Mouse (Mus musculus) lung, adult 2 months (tissue): ENCODE results near the gene Luzp1.

ENCODE experiments used
- CTCF ChIP-seq: fragments of 200-500 bp; IDR thresholded peaks from 2 replicates; pipeline ENCODE4 v1.5.1; 2011; ENCODE audit warnings: mild to moderate bottlenecking, low read length, control low read depth; ENCODE audit not compliant: insufficient read depth
- POLR2A ChIP-seq: fragments of 200-500 bp; IDR thresholded peaks from 2 replicates; pipeline ENCODE4 v1.6.1; 2011; ENCODE audit warnings: low read depth, mild to moderate bottlenecking, control low read depth, low read length, borderline replicate concordance; ENCODE audit errors: extremely low read depth

DNA sequence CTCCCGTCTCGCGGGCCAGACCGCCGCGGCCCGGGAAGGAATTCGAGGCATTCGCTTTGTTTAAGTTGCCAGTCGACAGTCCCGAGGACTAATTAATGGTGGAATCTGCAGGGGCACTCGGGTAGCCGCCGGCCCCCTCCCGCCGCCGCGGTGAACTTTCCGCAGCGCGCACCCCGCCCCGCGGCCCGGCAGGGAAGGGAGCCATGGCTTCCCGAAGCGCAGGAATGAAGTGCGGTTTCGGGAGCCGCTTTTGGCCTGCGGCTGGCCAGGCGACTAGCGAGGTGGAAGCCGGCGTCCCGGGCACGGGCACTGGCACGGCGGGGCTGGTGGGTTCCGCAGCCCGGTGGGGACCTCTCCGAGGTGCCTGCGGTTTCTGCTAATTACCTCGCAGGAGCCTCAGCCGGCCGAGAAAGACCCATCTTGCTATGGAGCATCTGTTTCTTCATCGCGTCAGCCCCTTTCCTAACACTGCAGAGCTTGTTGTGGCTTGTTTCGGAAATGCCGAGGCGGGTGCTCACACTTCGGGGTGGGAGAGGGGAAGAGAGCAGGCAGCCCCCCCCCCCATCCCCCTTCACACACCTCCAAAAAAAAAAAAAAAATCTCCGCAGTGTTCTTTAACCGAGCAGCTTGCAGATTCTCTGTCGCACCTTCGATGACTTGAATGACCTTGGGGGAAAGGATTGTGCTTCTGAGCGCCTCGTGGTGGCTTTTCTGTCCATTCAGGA, 948 bp downstream of the Luzp1 start:
- TF ChIP-seq CTCF: no peak
- TF ChIP-seq POLR2A: no peak
